Mouse (Mus musculus): ENCODE measurements around the gene Rpl26.
A peak's percentile ranks its signal among the peaks of the same experiment; 100 is the strongest.

Rpl26 gene

DNA sequence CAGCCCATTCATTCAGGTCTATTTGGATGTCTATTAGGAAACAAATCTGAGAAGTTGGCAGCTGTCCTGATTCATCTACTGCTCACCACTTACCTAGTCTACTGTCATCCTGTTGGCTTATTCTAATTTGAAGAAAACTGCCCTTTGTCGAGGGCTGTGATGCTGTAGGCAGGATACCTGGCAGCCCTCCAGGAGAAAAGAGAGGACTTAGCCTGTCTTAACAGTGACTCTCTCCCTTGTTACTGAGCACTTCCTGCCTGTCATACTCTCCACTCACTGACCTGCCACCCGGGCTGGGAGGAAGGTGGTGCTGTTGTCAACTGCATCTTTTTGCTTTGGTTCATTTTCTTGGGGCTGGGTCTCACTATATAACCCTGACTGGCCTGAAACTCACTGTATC is 10.8 kb upstream of the Rpl26 start:
- DNase-seq (ENCODE audit: low read depth, low spot score): no peak

GRCm38 (mm10) chr11:68891823-68892222 is 9.6 kb upstream of the Rpl26 start:
- no peak for DNase-seq (ENCODE audit: low read depth, low spot score)

- DNase-seq (ENCODE audit: low read depth, low spot score): no peak
These were observed 9.1 kb upstream of the Rpl26 start for GRCm38 (mm10) chr11:68892233-68892832.

DNA sequence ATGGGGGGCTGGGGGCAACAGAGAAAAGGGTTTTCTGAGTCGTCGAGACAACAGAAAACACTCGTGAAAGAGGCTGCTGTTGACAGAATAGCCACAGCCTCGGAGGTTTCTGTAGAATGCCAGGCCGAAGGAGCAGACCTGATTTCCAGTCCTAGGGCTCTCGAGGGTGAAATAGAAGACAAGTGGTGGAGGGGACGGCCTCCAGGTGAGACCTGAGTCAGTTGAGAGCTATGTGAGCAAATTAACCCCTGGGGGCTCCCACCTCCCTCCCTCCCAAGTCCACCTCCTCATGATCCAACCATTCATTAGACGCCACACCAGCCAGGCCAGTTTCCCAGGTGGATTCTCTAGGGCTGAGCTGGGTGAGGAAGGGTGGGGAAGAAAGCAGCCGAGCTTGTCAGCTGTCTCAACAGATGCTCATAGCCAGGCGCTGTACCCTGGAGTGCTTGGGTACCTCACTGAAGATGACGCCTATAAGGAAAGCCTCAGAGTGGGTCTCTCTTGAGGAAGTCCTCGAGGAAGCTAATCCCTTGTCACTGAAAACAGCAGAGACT is 7.4 kb upstream of the Rpl26 start:
- no peak for DNase-seq (ENCODE audit: low read depth, low spot score)

DNA sequence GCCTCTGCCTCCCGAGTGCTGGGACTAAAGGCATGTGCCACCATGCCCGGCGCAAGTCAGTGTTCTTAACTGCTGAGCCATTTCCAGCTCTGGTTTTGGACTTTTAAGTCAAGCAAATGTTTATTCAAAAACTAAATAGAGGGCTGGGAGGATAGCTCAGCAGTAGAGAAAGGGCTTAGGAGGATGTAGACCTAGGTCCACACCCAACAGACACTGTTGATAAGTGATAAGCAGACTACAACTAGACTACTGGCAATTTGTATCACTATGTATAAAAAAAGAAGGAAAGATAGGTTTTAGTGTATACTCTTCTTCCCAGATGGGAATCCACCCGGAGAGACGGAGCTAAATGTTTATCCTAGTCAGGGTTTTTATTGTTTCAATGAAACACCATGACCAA is 5.1 kb upstream of the Rpl26 start:
- DNase-seq (ENCODE audit: low read depth, low spot score): no peak

GRCm38 (mm10) chr11:68897120-68897519 is 4.3 kb upstream of the Rpl26 start:
- DNase-seq (ENCODE audit: low read depth, low spot score): no peak

- DNase-seq (ENCODE audit: low read depth, low spot score): no peak
These were observed 3.5 kb upstream of the Rpl26 start for GRCm38 (mm10) chr11:68897838-68898237.

DNA sequence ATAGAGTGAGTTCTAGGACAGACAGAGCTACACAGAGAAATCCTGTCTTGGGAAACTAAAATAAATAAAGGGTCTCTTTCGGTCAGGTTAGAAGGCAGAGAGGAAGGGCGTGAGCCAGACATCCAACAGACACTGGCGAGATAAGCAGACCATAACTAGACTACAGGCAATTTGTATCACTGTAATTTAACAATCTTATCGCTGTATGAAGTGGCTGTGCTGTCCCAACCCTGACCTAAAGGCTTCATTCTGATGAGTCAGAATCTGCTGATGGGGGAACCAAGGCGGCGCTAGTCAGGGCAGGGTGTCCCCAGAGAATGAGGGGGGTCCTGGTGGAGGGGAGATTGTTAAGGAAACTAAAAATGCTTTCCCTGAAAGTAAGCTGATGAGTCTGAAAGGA is 2.6 kb upstream of the Rpl26 start:
- DNase-seq (ENCODE audit: low read depth, low spot score): no peak

GRCm38 (mm10) chr11:68899815-68900214 is 1.6 kb upstream of the Rpl26 start:
- no peak for DNase-seq (ENCODE audit: low read depth, low spot score)

GRCm38 (mm10) chr11:68900519-68901350 is 648 bp upstream of the Rpl26 start:
- no peak for DNase-seq (ENCODE audit: low read depth, low spot score)

DNA sequence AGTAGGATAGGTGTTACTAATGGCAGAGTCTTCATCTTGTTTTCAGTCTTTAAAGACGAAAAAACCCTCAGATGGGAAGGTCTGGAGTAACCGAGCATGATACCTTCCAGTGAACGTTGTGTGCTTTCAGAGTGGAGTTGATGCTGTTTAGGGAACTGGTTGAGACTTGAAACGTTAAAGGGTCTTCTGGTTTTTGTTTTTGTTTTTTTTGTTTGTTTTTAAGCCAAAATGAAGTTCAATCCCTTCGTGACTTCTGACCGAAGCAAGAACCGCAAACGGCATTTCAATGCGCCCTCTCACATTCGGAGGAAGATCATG is 623 bp downstream of the Rpl26 start:
- DNase-seq (ENCODE audit: low read depth, low spot score): no peak

DNA sequence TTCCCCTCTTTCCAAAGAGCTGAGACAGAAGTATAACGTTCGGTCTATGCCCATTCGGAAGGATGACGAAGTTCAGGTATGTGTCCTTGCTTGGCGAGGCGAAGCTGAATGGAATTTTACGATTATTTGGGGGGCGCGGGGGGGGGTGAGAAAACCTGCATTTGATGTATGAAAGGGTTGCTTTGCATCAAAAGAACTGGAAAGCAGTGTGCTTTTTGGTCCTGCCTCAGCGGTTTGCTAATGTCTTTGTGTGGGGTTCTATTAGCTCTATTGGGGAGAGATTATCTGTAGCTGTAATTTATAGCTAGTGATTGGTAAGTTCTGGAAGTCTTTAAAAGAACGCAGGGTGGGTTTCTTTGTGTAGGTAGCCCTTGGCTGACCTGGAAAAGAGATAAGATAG is 984 bp downstream of the Rpl26 start:
- no peak for DNase-seq (ENCODE audit: low read depth, low spot score)

- no peak for DNase-seq (ENCODE audit: low read depth, low spot score)
These were observed 1.4 kb downstream of the Rpl26 start for GRCm38 (mm10) chr11:68902823-68903222.

DNA sequence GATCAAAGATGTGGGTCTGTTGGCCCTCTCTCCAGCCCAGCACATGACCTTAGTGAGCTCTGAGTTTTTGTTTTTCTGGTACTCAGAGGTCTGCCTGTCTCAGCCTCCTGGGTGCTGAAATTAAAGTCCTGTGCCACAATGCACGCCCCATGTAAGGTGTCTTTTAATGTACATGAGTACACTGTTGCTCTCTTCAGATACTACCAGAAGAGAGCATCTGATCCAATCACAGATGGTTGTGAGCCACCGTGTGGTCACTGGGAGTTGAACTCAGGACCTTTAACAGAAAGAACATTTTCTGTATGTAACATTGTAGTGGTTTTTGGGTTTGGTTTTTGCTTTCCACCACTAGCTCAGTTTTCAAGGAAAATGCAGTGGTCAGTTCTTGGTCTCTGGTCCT is 2.4 kb downstream of the Rpl26 start:
- no peak for DNase-seq (ENCODE audit: low read depth, low spot score)

- DNase-seq (ENCODE audit: low read depth, low spot score): peak; percentile 80
These were observed 3.2 kb downstream of the Rpl26 start for GRCm38 (mm10) chr11:68904375-68905137.

DNA sequence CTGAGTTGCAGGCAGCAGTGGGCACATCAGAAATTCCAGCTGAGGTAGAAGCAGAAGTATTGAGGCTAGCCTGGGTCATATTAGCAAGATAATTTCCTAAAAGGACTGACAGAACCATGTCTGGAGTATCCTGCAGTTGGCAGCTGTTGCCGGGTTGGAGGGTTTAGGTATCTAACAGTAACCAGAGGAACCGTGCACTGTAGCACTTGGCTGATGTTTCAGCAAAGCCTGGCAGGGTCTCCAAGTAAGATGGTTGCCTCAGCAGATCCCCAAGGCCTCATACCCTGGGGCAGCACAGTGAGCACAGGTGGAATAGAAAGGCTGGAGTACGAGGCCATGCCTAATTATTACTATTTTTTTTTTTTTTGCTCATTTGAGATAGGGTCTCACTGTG is 3.8 kb downstream of the Rpl26 start:
- DNase-seq (ENCODE audit: low read depth, low spot score): no peak

DNA sequence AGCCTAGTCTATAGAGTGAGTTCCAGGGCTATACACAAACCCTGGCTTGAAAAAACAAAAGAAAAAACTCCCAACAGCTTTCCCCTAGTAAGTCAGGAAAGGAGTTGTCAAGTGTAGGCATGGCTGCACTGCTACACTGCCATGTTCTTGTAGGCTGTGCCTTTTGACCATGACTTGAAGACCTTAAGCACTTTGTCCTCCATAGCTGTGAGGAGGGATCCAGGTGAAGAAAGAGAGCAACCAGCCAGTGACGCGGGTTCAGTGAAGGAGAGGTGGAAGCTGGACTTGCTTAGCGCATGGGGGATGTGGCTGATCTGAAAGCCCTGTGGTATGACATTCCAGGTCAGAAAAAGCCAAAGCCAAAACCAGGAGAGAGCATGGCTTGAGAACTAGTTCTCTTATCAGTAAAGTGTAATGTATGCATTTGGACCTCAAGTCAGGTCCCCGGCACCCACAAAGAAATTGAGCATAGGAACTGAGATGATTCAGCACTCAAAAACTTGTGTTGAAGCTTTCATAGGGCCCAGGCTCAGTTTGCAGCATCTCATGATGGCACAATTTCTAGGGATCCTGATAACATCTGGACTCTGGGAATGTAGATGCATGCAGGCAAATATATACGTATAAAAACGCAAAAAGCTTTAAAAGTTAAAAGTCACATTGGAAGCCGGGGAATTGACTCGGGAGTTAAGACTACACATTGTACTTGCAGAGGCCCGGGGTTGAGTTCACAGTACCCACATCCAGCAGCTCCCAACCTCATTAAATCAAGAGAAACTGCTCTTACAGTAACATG is 4.5 kb downstream of the Rpl26 start:
- DNase-seq (ENCODE audit: low read depth, low spot score): no peak

DNA sequence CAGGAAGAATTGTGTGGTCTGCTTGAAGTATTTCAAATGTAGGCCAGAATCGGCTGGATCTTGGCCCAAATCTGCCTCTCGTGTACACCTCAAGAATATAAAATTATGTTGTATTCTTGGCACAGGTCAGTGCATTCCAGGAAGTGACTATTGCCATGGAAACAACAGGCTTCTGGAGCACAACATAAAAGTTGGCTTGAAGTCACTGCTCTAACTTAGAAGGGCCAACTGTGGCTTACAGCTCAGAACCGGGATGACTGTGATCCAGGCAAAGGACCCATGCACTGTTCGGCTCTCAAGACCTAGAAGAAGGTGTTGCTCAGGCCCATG is 5.0 kb downstream of the Rpl26 start:
- DNase-seq (ENCODE audit: low read depth, low spot score): no peak

- DNase-seq (ENCODE audit: low read depth, low spot score): no peak
These were observed 5.9 kb downstream of the Rpl26 start for GRCm38 (mm10) chr11:68907251-68907650.

- no peak for DNase-seq (ENCODE audit: low read depth, low spot score)
These were observed 7.6 kb downstream of the Rpl26 start for GRCm38 (mm10) chr11:68908846-68909503.

DNA sequence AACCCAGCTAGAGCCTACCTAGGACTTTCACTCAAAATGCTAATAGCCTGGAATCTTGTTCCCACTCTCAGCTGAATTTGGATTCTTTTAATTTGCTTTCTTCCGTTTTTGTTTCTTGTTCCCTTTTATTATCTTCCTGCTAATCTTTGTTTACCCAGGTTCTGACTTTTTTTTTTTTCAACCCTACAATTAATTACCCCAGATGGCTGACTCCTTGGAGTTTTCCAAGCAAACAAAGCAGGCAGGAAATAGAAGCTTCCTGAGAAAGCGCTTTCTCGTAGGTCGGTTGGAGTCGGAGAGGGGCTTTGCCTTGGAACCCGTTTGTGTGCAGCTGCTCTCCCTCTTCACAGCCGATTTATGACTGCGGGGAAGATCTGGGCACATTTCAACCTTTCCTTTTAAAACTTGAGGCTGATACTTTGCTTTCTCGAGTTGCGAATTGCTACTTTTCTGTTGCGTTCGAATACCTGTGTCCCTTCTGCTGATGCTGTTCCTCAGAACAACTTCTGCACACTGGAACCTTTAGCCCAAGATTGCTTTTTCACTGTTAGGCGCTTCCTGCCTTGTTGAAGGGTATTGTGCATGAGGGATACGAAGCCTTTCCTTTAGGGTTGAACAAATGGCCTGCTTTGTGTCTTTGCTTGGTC is 10.3 kb downstream of the Rpl26 start:
- peak; percentile 46 for DNase-seq (ENCODE audit: low read depth, low spot score)

Measured in forelimb bud, embryonic 11.5 days (tissue).